In genomic region chr6:38624439-38624838, GRCm38 (mm10) we compare ENCODE assay signal across 13 mouse cellular contexts. TPM values are rescaled to one million over a fixed set of nuclear protein-coding genes. Genes with fewer than 3 reads are reported as not detected.
DNase-seq lines count a peak whose midpoint lies in the region; ATAC-seq and TF ChIP-seq lines count a peak whose summit lies in the region.
"Had no signal": no experiment of that assay in that cellular context is flagged by ENCODE, and none has a peak within 500 bp of the region (broad histone marks: within the 10 kb centered on the region; RNA-seq: fewer than 3 reads in every experiment).

No protein-coding gene starts in this region.

- peaks cover 15% of the 10 kb centered on the region for H3K36me3 ChIP-seq in forebrain, embryonic 13.5 days (ENCODE audit: poor library complexity, severe bottlenecking)

- WGBS in forebrain, embryonic 13.5 days = 84% methylated on average over 1 of the region's 1 CpGs

- no peaks in the 10 kb centered on the region for H3K4me1 ChIP-seq in forebrain, embryonic 13.5 days
- H3K4me1 ChIP-seq: midbrain, embryonic 15.5 days had no signal

- H3K9me3 ChIP-seq in forebrain, embryonic 13.5 days (replicated peaks) = no peaks in the 10 kb centered on the region
- H3K9me3 ChIP-seq: liver, embryonic 13.5 days; midbrain, embryonic 15.5 days had no signal

- no peak overlapping the region for H3K4me3 ChIP-seq in left cerebral cortex, adult 2 months
- no peak overlapping the region for H3K4me3 ChIP-seq in forebrain, embryonic 13.5 days
- H3K4me3 ChIP-seq: liver, embryonic 13.5 days; midbrain, embryonic 15.5 days had no signal

- ATAC-seq in forebrain, embryonic 13.5 days = no peak
- ATAC-seq: midbrain, embryonic 15.5 days had no signal

- no peak overlapping the region for H3K9ac ChIP-seq in forebrain, embryonic 13.5 days
- H3K9ac ChIP-seq: liver, embryonic 13.5 days; midbrain, embryonic 15.5 days had no signal

- H3K27me3 ChIP-seq in forebrain, embryonic 13.5 days = no peaks in the 10 kb centered on the region
- H3K27me3 ChIP-seq: liver, embryonic 13.5 days; midbrain, embryonic 15.5 days had no signal

- peak; percentile 38 for DNase-seq in adrenal gland, adult 2 months
- DNase-seq in adrenal gland, postnatal 4 days (ENCODE audit: low spot score in 2 of 2) = no peak
- DNase-seq in left cerebral cortex, adult 2 months (ENCODE audit: extremely low spot score in 1 of 2, low spot score in 2 of 2) = peak; percentile 13 to 28
- DNase-seq in left cerebral cortex, adult 11 months (ENCODE audit: low spot score) = no peak
- DNase-seq in cerebellum, adult 18-20 months = peak; percentile 68 to 71
- DNase-seq in lung, postnatal 36 days = peak; percentile 32
- DNase-seq in layer of hippocampus, adult 9-10 months (ENCODE audit: low spot score) = no peak
- DNase-seq: gastrocnemius, postnatal 36 days; kidney, adult 11 months; liver, embryonic 13.5 days; spleen, adult 18-20 months had no signal

- TF ChIP-seq CTCF in left cerebral cortex, adult 2 months (IDR thresholded peaks at IDR 0.05) = no peak

- intact Hi-C loops in left cerebral cortex, adult 2 months (cut with DNase I) = no loop called here

- H3K27ac ChIP-seq in left cerebral cortex, adult 2 months = peak overlapping the region; percentile 53; the same call in 1 of the 2 replicates
- no peak overlapping the region for H3K27ac ChIP-seq in forebrain, embryonic 13.5 days
- H3K27ac ChIP-seq: midbrain, embryonic 15.5 days had no signal

- H3K4me2 ChIP-seq in forebrain, embryonic 13.5 days = no peak overlapping the region
- H3K4me2 ChIP-seq: liver, embryonic 13.5 days; midbrain, embryonic 15.5 days had no signal

RNA-seq across cellular contexts. Expression of gene Klrg2, which starts 12.6 kb away (rescaled TPM):
- total RNA-seq in adrenal gland, adult 2 months (2021) = 1 to 10 TPM; 3.6 to 6.4 TPM
- 6.5 and 8.2 TPM in 2 replicates for polyA plus RNA-seq in adrenal gland, adult 2 months (2012; rRNA removed)
- 1 to 10 TPM; 1.2 to 1.9 TPM for total RNA-seq in adrenal gland, postnatal 4 days (2021)
- 1 to 10 TPM in 1 of 2 experiments, under 1 TPM in 1; 0.70 to 1.1 TPM for total RNA-seq in left cerebral cortex, adult 2 months (2021)
- polyA plus RNA-seq in forebrain, embryonic 13.5 days (2015; fragmentation: Nextera tagmentation; extraction: Ambion mirVana) = 0.06 and 0.19 TPM in 2 replicates
- polyA plus RNA-seq: liver, embryonic 13.5 days had no signal

RNA-seq across cellular contexts. Expression of gene Clec2l, which starts 38.4 kb away (rescaled TPM):
- 1 to 10 TPM; 1.6 to 3.4 TPM for total RNA-seq in adrenal gland, adult 2 months (2021)
- 4.3 and 6.4 TPM in 2 replicates for polyA plus RNA-seq in adrenal gland, adult 2 months (2012; rRNA removed)
- 1 to 10 TPM; 6.0 to 7.0 TPM for total RNA-seq in adrenal gland, postnatal 4 days (2021)
- 10 to 100 TPM; 67.4 to 69.7 TPM for total RNA-seq in left cerebral cortex, adult 2 months (2021)
- polyA plus RNA-seq in forebrain, embryonic 13.5 days (2015; fragmentation: Nextera tagmentation; extraction: Ambion mirVana) = 3.6 and 3.8 TPM in 2 replicates

Comparison
In these comparisons a context has a peak if more than half of its experiments do, and no peak if none do; other contexts are left out.
1. DNase-seq: peak in adrenal gland, adult 2 months (single experiment), left cerebral cortex, adult 2 months (2 of 2), cerebellum, adult 18-20 months (2 of 2) and lung, postnatal 36 days (single experiment); none in adrenal gland, postnatal 4 days (0 of 2), left cerebral cortex, adult 11 months (single experiment) and layer of hippocampus, adult 9-10 months (single experiment).
2. RNA of gene Clec2l, which starts 38.4 kb away (total RNA-seq): 67.4 to 69.7 TPM in left cerebral cortex, adult 2 months; 6.0 to 7.0 TPM in adrenal gland, postnatal 4 days and 1.6 to 3.4 TPM in adrenal gland, adult 2 months; every median in the first group is over 4 times any median in the second.